Mouse (Mus musculus): ENCODE measurements around the gene Gm20736.
"Not testable (repeated sequence)": the region's sequence is repeated elsewhere in the genome, so short reads cannot be mapped to it uniquely, and the experiment has no call there.

- TF ChIP-seq POLR2A, CTCF (IDR thresholded peaks at IDR 0.05; ENCODE audit: extremely low read depth, insufficient read depth, low read length): not testable (repeated sequence)
Measured at GRCm38 (mm10) chrY:65377390-65377789, at the start of gene Gm20736.

All from cortical plate, adult 2 months (tissue).